Mouse (Mus musculus): ENCODE results near the gene Ccdc85c. TPM values are rescaled to one million over a fixed set of nuclear protein-coding genes. Genes with fewer than 3 reads are reported as not detected.

Ccdc85c gene
- polyA plus RNA-seq, 1 experiment = 6.6 TPM

DNA sequence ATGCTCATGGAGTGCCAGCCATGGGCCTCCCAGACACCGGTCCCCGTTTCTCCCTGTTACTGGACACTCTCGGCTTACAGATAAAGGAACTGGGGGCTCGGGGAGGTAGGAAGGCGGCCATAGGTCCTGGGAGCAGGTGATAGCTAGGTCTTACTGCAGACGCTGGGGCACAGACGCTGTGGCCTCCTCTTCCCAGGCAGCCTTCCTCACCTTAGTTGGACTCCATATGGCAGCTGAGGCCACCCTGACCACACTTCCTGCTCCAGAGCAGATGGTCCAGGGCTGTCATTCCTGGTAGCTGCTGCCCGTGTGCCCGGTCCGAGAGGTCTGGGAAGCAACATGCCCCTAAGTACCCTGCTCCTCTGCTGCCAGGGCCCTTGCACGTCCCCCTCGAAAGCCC is 48.3 kb downstream of the Ccdc85c start:
- Histone ChIP-seq H3K79me2 (ENCODE audit: control insufficient read depth, insufficient read depth) (no peaks in the 10 kb centered on the region), H3ac (ENCODE audit: control insufficient read depth, insufficient read length) (no peak overlapping the region)

DNA sequence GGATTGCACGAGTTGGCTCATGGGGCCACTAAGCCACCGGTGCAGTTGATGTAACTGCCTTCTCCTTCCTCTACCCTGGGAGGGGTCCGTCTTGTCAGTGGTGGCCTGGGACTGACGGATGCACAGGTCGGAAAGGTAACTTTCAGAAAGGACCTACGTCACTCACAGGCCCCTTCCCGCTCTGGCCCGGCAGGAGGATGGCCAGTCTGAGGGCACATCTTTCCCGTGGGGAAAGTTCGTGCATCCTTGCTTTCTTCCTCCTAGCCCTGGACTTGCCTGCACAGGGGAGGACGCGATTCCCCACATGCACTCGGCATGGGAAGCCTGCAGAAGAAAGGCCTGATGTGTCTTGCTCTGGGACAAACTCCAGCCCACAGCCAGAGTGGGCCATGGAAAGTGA is 49.0 kb downstream of the Ccdc85c start:
- TF ChIP-seq TCF12 (IDR thresholded peaks at IDR 0.05; ENCODE audit: insufficient read depth, poor library complexity, severe bottlenecking) (no peak), E2F4 (IDR thresholded peaks at IDR 0.05; ENCODE audit: insufficient read depth) (no peak)
- Histone ChIP-seq H3K79me2 (ENCODE audit: control insufficient read depth, insufficient read depth) (no peaks in the 10 kb centered on the region), H3K27me3 (ENCODE audit: control insufficient read depth, insufficient read depth, insufficient read length) (no peaks in the 10 kb centered on the region), H3K36me3 (ENCODE audit: control insufficient read depth, insufficient read depth) (no peaks in the 10 kb centered on the region), H3K4me3 (no peak overlapping the region), H3K4me2 (ENCODE audit: low read depth) (no peak overlapping the region), H3ac (ENCODE audit: control insufficient read depth, insufficient read length) (no peak overlapping the region)

More for the DNA sequence above, 48.3 kb downstream of the Ccdc85c start:
- Histone ChIP-seq H3K4me3 (no peak overlapping the region), H3K36me3 (ENCODE audit: control insufficient read depth, insufficient read depth) (no peaks in the 10 kb centered on the region), H3K4me2 (ENCODE audit: low read depth) (no peak overlapping the region), H3K27me3 (ENCODE audit: control insufficient read depth, insufficient read depth, insufficient read length) (no peaks in the 10 kb centered on the region)
- no peak for TF ChIP-seq REST (IDR thresholded peaks at IDR 0.05; ENCODE audit: insufficient read depth, insufficient read length)
- TF ChIP-seq E2F4 (IDR thresholded peaks at IDR 0.05; ENCODE audit: insufficient read depth) = no peak
- no peak for TF ChIP-seq MYOG (IDR thresholded peaks at IDR 0.05; ENCODE audit: control insufficient read depth in 1 of 3, insufficient read depth in 1 of 3, insufficient read length in 2 of 3, low read depth in 2 of 3)
- TF ChIP-seq TCF12 (IDR thresholded peaks at IDR 0.05; ENCODE audit: insufficient read depth, poor library complexity, severe bottlenecking) = no peak
- TF ChIP-seq CEBPB (IDR thresholded peaks at IDR 0.05; ENCODE audit: insufficient read depth, poor library complexity, severe bottlenecking) = no peak
- TF ChIP-seq USF1 (IDR thresholded peaks at IDR 0.05; ENCODE audit: low read depth) = no peak
- TF ChIP-seq MAX (IDR thresholded peaks at IDR 0.05; ENCODE audit: low read depth) = no peak
- no peak for TF ChIP-seq POLR2A (IDR thresholded peaks at IDR 0.05; ENCODE audit: insufficient read length, low read depth)
- TF ChIP-seq MYOD1 (IDR thresholded peaks at IDR 0.05; ENCODE audit: control insufficient read depth in 1 of 3, insufficient read length in 2 of 3, low read depth in 2 of 3) = no peak
- no peak for TF ChIP-seq POLR2AphosphoS2 (IDR thresholded peaks at IDR 0.05; ENCODE audit: insufficient read length, low read depth)
- TF ChIP-seq SRF (IDR thresholded peaks at IDR 0.05; ENCODE audit: control insufficient read depth, insufficient read length, low read depth) = no peak
- no peak for TF ChIP-seq TCF3 (IDR thresholded peaks at IDR 0.05; ENCODE audit: insufficient read length, low read depth)

DNA sequence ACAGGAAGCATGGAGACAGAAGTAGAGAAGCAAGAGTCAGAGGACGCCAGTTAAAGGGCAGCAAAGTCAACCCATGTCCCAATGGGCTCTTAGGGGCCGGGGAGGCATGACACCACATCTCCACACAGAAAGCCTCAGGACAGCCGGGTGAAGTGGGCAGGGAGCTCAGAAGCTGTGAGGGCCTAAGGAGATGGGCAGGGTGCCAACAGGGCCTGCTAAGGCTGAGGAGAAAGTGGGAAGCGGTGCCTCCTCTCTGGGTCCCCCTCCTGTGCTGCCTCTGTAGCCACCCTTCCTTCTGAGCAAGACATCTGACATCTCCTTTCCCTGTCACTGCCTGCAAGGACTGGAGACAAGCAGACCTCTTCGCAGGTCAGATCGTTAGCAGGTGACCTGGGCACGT is 49.4 kb downstream of the Ccdc85c start:
- no peak overlapping the region for H3ac ChIP-seq (ENCODE audit: control insufficient read depth, insufficient read length)
- H3K4me2 ChIP-seq (ENCODE audit: low read depth) = no peak overlapping the region
- no peak overlapping the region for H3K4me3 ChIP-seq
- H3K79me2 ChIP-seq (ENCODE audit: control insufficient read depth, insufficient read depth) = no peaks in the 10 kb centered on the region
- no peak for TF ChIP-seq USF1 (IDR thresholded peaks at IDR 0.05; ENCODE audit: low read depth)
- no peak for TF ChIP-seq POLR2A (IDR thresholded peaks at IDR 0.05; ENCODE audit: insufficient read length, low read depth)
- no peak for TF ChIP-seq SRF (IDR thresholded peaks at IDR 0.05; ENCODE audit: control insufficient read depth, insufficient read length, low read depth)
- no peak for TF ChIP-seq MAX (IDR thresholded peaks at IDR 0.05; ENCODE audit: low read depth)
- no peak for TF ChIP-seq MYOG (IDR thresholded peaks at IDR 0.05; ENCODE audit: control insufficient read depth in 1 of 3, insufficient read depth in 1 of 3, insufficient read length in 2 of 3, low read depth in 2 of 3)
- no peak for TF ChIP-seq E2F4 (IDR thresholded peaks at IDR 0.05; ENCODE audit: insufficient read depth)
- TF ChIP-seq CEBPB (IDR thresholded peaks at IDR 0.05; ENCODE audit: insufficient read depth, poor library complexity, severe bottlenecking) = no peak
- no peak for TF ChIP-seq POLR2AphosphoS2 (IDR thresholded peaks at IDR 0.05; ENCODE audit: insufficient read length, low read depth)
- H3K36me3 ChIP-seq (ENCODE audit: control insufficient read depth, insufficient read depth) = no peaks in the 10 kb centered on the region
- H3K27me3 ChIP-seq (ENCODE audit: control insufficient read depth, insufficient read depth, insufficient read length) = no peaks in the 10 kb centered on the region

DNA sequence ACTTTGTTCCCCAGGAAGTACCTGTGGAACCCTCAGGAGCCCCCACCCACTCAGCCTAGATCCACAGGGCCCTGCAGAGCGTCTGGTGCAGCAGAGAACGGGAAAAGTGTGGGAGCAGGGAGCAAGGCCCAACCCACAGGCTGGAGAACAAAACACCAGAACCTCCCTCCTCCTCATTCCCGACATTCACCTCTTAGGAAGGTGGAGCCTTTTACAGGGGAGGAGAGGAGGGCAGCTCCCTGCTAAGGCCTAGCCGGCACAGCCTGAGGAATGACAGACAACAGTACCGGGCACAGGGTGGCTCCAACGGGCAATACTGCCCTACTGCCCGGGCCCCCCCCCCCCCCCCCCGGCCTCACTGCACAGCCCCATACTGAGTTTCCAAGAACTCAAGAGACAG is 51.9 kb downstream of the Ccdc85c start:
- H3K79me2 ChIP-seq (ENCODE audit: control insufficient read depth, insufficient read depth) = no peaks in the 10 kb centered on the region
- no peak overlapping the region for H3K4me3 ChIP-seq
- H3K4me2 ChIP-seq (ENCODE audit: low read depth) = peak overlapping the region; percentile 67
- no peaks in the 10 kb centered on the region for H3K27me3 ChIP-seq (ENCODE audit: control insufficient read depth, insufficient read depth, insufficient read length)
- H3ac ChIP-seq (ENCODE audit: control insufficient read depth, insufficient read length) = no peak overlapping the region
- no peaks in the 10 kb centered on the region for H3K36me3 ChIP-seq (ENCODE audit: control insufficient read depth, insufficient read depth)
- TF ChIP-seq MAX (IDR thresholded peaks at IDR 0.05; ENCODE audit: low read depth) (no peak), CEBPB (IDR thresholded peaks at IDR 0.05; ENCODE audit: insufficient read depth, poor library complexity, severe bottlenecking) (no peak), SRF (IDR thresholded peaks at IDR 0.05; ENCODE audit: control insufficient read depth, insufficient read length, low read depth) (no peak), USF1 (IDR thresholded peaks at IDR 0.05; ENCODE audit: low read depth) (no peak), TCF3 (IDR thresholded peaks at IDR 0.05; ENCODE audit: insufficient read length, low read depth) (no peak), MYOG (IDR thresholded peaks at IDR 0.05; ENCODE audit: control insufficient read depth in 1 of 3, insufficient read depth in 1 of 3, insufficient read length in 2 of 3, low read depth in 2 of 3) (no peak), REST (IDR thresholded peaks at IDR 0.05; ENCODE audit: insufficient read depth, insufficient read length) (no peak), E2F4 (IDR thresholded peaks at IDR 0.05; ENCODE audit: insufficient read depth) (no peak), MYOD1 (IDR thresholded peaks at IDR 0.05; ENCODE audit: control insufficient read depth in 1 of 3, insufficient read length in 2 of 3, low read depth in 2 of 3) (no peak)

DNA sequence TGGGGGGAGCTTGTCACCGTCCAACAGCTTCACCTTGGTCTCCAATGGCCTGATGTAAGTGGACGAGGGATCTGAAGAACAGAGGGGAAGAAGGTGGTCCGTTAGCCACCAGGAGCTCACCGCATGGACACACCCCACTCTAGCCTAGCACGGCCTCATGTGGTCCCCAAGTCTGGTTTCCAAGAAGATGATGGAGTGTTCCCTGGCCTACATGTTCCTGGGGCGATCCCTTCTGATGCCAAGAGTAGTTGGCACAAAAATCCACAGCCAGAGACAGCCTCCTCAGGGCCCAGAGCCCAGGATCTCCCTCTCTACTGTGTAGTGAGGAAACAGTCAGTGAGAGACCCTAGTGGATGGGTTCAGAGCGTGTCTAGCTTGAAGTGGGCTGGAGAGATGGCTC is 53.5 kb downstream of the Ccdc85c start:
- Histone ChIP-seq H3K4me3 (no peak overlapping the region), H3K36me3 (ENCODE audit: control insufficient read depth, insufficient read depth) (no peaks in the 10 kb centered on the region), H3K27me3 (ENCODE audit: control insufficient read depth, insufficient read depth, insufficient read length) (no peaks in the 10 kb centered on the region), H3K4me2 (ENCODE audit: low read depth) (no peak overlapping the region), H3ac (ENCODE audit: control insufficient read depth, insufficient read length) (no peak overlapping the region), H3K79me2 (ENCODE audit: control insufficient read depth, insufficient read depth) (no peaks in the 10 kb centered on the region)
- no peak for TF ChIP-seq TCF12 (IDR thresholded peaks at IDR 0.05; ENCODE audit: insufficient read depth, poor library complexity, severe bottlenecking)
- no peak for TF ChIP-seq E2F4 (IDR thresholded peaks at IDR 0.05; ENCODE audit: insufficient read depth)
- no peak for TF ChIP-seq SRF (IDR thresholded peaks at IDR 0.05; ENCODE audit: control insufficient read depth, insufficient read length, low read depth)
- no peak for TF ChIP-seq MAX (IDR thresholded peaks at IDR 0.05; ENCODE audit: low read depth)
- no peak for TF ChIP-seq REST (IDR thresholded peaks at IDR 0.05; ENCODE audit: insufficient read depth, insufficient read length)
- TF ChIP-seq CEBPB (IDR thresholded peaks at IDR 0.05; ENCODE audit: insufficient read depth, poor library complexity, severe bottlenecking) = no peak
- no peak for TF ChIP-seq POLR2AphosphoS2 (IDR thresholded peaks at IDR 0.05; ENCODE audit: insufficient read length, low read depth)
- TF ChIP-seq POLR2A (IDR thresholded peaks at IDR 0.05; ENCODE audit: insufficient read length, low read depth) = no peak
- no peak for TF ChIP-seq TCF3 (IDR thresholded peaks at IDR 0.05; ENCODE audit: insufficient read length, low read depth)
- no peak for TF ChIP-seq USF1 (IDR thresholded peaks at IDR 0.05; ENCODE audit: low read depth)
- no peak for TF ChIP-seq MYOD1 (IDR thresholded peaks at IDR 0.05; ENCODE audit: control insufficient read depth in 1 of 3, insufficient read length in 2 of 3, low read depth in 2 of 3)
- no peak for TF ChIP-seq MYOG (IDR thresholded peaks at IDR 0.05; ENCODE audit: control insufficient read depth in 1 of 3, insufficient read depth in 1 of 3, insufficient read length in 2 of 3, low read depth in 2 of 3)

All from myocyte (in vitro differentiated cells).